Mouse (Mus musculus) B cell, adult 67 days (primary cell): Measurements from ENCODE around the gene Sema3e. TPM values are rescaled to one million over a fixed set of nuclear protein-coding genes. Genes with fewer than 3 reads are reported as not detected.

ENCODE experiments used
- total RNA-seq, 2 experiments: library from RNA; stranded (reverse); gene quantifications; 4 replicates each; pipeline ENCODE4 v1.2.4; 2023

Sema3e gene
- not detected for total RNA-seq

GRCm38 (mm10) chr5:14025205-14026124 is at the start of gene Sema3e:
Gene Sema3e, plus strand, starts transcription at chr5:14025276.

Other genes starting within 250 kb of the Sema3e start
- not detected for gene Speer3, start 233.7 kb upstream of the Sema3e start, total RNA-seq